ENCODE assay signal across 27 mouse cellular contexts in genomic region chr12:74272545-74272944, GRCm38 (mm10). TPM values are rescaled to one million over a fixed set of nuclear protein-coding genes. Genes with fewer than 3 reads are reported as not detected.
"Had no signal": no experiment of that assay in that cellular context is flagged by ENCODE, and none has a peak within 500 bp of the region (broad histone marks: within the 10 kb centered on the region; RNA-seq: fewer than 3 reads in every experiment).

No protein-coding gene starts in this region.

- H3K9ac ChIP-seq: liver, embryonic 12.5 days; liver, embryonic 14.5 days; lung, embryonic 14.5 days; midbrain, embryonic 13.5 days; midbrain, embryonic 15.5 days had no signal

- DNase-seq: lung, adult 18-20 months; lung, embryonic 14.5 days; lung, postnatal 14 days; lung, postnatal 36 days; right cerebral cortex, postnatal 14 days; right cerebral cortex, postnatal 4 days; spleen, adult 18-20 months; thymus, adult 18-20 months; thymus, postnatal 14 days; thymus, postnatal 36 days had no signal

- H3K9me3 ChIP-seq: liver, embryonic 12.5 days; midbrain, embryonic 13.5 days; midbrain, embryonic 15.5 days had no signal

- H3K4me2 ChIP-seq: liver, embryonic 12.5 days; lung, embryonic 14.5 days; midbrain, embryonic 11.5 days; midbrain, embryonic 13.5 days; midbrain, embryonic 15.5 days had no signal

- H3K36me3 ChIP-seq: liver, embryonic 12.5 days; midbrain, embryonic 13.5 days; midbrain, embryonic 15.5 days had no signal

- H3K27ac ChIP-seq: liver, embryonic 12.5 days; liver, embryonic 14.5 days; macrophage; midbrain, embryonic 13.5 days; midbrain, embryonic 15.5 days had no signal

- ATAC-seq: liver, embryonic 12.5 days; midbrain, embryonic 13.5 days; midbrain, embryonic 15.5 days had no signal

- H3K27me3 ChIP-seq: liver, embryonic 12.5 days; megakaryocyte, embryonic 14.5 days; midbrain, embryonic 13.5 days; midbrain, embryonic 15.5 days had no signal

- H3K4me3 ChIP-seq: liver, embryonic 12.5 days; megakaryocyte, embryonic 14.5 days; midbrain, embryonic 13.5 days; midbrain, embryonic 15.5 days had no signal

- H3K4me1 ChIP-seq: liver, embryonic 12.5 days; megakaryocyte, embryonic 14.5 days; midbrain, embryonic 13.5 days; midbrain, embryonic 15.5 days had no signal

RNA-seq across cellular contexts. Expression of gene Gm11042, which starts 43.6 kb away (rescaled TPM):
- total RNA-seq: megakaryocyte progenitor cell, adult 5-6 weeks; midbrain, postnatal 0 days; monocyte, adult 5-6 weeks; neutrophil, adult 5-6 weeks had no signal
- polyA plus RNA-seq: liver, embryonic 12.5 days; liver, embryonic 14.5 days; liver, embryonic 16.5 days; lung, embryonic 14.5 days; lung, embryonic 16.5 days; macrophage; midbrain, embryonic 11.5 days; midbrain, embryonic 13.5 days; midbrain, embryonic 15.5 days; midbrain, postnatal 0 days; small intestine, adult 2 months; stomach, embryonic 14.5 days; stomach, embryonic 16.5 days; thymus, postnatal 0 days had no signal
